Mouse (Mus musculus): ENCODE measurements around the gene Fam160b1. TPM values are rescaled to one million over a fixed set of nuclear protein-coding genes. Genes with fewer than 3 reads are reported as not detected.

Fam160b1 gene
- polyA plus RNA-seq, 1 experiment, result 10.8 TPM

DNA sequence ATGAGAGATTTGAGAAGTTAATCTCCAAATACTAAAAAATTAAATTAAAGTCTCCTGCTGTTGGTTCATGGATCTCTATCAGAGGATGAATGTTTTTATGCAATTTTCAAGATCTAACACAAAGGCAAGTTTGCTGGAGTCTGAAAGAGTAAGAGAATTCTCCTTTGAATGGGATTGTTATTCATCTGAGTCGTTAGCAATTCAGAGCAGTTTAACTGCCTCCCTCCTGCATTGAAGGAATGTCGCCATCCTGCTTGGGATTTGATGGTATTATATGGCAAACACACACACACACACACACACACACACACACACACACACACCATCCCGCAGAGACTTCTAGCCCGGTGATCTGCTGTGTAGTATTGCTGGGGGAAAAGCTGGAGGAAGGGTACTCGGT is 6.1 kb downstream of the Fam160b1 start:
- DNase-seq (ENCODE audit: low read depth), result no peak

DNA sequence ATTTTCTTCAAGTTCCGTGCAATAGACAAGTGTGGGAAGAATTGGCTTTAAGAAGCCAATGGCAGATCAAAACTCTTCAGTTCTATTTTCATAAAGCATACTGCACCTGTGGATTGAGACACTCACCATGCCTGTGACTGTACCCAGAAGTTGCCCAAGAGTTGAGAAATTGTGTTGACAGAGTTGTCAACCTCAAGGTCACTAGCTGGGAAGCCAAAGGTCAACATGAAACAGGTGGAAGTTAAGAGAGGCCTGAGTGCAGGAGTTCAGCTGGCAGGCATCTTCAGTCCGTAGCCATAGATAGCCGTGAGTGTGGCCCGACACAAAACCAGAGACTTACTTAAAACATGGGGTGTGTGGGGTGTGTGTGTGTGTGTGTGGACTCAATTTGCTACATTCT is 6.7 kb downstream of the Fam160b1 start:
- peak; percentile 75 for DNase-seq (ENCODE audit: low read depth)

- no peak for DNase-seq (ENCODE audit: low read depth)
Observed at GRCm38 (mm10) chr19:57367849-57368387, 7.4 kb downstream of the Fam160b1 start.

- DNase-seq (ENCODE audit: low read depth), result no peak
Observed at GRCm38 (mm10) chr19:57373276-57373811, 12.9 kb downstream of the Fam160b1 start.

- no peak for DNase-seq (ENCODE audit: low read depth)
Observed at GRCm38 (mm10) chr19:57375161-57375560, 14.7 kb downstream of the Fam160b1 start.

DNA sequence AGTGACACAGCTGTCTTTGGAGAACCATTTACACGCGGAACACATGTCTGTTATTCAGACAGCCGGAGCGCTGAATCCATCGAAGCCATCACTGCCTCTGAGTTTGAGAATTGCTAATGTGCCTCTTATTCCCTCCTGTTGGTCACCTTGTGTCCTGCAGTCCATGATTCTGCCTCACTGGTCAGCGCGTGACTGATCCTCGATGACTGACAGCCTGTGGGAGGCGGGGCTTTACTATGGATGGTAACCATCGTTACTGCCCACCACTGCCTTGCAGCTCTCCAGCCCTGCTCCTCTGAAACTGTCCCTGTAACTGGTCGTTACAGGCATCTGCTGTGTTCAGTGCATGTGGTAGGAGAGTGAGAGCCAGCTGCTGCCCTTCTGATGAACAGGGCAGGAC is 15.3 kb downstream of the Fam160b1 start:
- no peak for DNase-seq (ENCODE audit: low read depth)

DNA sequence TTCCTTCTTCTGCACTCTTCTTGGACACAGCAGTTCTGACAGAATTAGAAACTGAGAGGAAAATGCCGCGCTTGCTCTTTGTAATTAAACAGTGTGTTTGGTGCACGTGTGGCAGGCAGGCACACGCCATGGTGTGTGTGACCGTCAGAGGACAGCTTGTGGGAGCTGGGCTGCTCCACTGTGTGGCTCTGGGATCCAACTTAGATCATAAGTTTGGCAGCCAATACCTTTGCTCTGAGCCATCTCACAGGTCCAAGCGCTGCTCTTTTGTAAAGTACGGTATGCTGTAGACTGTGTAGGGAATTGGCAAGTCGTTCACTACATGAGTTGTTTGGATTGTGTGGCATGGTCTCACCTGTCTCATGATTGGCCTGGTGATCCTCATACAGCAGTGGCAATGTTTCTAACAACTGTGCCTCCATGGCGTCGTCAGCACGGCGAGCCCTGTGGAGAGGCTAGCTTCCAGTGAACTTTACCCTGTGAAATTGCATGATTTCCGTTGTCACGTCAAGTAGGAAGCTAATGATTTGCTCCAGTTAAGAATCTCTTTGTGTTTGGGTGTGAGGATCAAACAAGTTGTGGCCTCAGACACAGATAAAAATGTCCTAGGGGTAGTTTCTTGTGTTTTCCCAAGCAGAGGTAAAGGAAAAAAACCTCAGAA is 16.7 kb downstream of the Fam160b1 start:
- no peak for DNase-seq (ENCODE audit: low read depth)

DNA sequence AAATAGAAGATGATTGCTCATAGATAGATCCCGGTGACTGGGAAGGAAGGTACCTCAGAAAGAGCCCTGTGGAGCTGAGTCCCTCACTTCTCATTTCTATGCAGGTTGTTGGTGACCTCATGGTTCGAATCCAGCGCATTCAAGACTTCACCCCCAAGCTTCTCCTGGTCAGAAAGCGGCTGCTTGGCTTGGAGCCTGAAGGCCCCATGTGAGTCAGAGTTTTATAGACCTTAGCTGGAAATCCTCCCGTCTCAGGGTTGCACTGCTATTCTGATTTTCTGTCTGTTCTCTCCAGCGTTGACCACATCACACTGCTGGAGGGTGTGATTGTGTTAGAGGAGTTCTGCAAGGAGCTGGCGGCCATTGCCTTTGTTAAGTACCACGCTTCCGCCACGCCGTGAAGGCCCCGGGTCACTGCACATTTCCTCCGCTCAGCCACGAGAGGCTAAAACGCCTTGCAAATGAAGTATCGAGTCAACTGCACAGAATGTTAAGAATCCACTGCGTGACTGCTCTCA is 25.8 kb downstream of the Fam160b1 start:
- DNase-seq (ENCODE audit: low read depth), result no peak

DNA sequence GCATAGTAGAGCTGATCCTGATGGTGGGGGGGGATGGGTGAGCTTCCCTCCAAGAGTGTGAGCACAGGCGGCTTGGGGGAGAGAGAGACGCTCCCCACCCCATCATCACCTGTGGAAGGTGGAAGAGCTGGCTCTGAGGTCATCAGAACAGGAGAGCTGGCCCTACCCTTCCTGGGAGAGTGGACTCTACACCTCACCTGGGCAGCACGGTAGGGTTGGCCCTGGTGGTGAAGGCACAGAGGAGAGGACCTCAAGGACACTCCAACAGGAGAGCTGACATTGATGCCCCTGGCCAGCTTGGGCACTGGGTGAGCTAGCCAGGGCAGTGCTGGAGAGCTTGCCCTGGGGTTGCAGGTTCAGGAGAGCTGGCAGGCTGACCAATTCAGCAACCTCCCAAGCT is 31.1 kb downstream of the Fam160b1 start:
- no peak for DNase-seq (ENCODE audit: low read depth)

- no peak for DNase-seq (ENCODE audit: low read depth)
Observed at GRCm38 (mm10) chr19:57393357-57393957, 33.0 kb downstream of the Fam160b1 start.

DNA sequence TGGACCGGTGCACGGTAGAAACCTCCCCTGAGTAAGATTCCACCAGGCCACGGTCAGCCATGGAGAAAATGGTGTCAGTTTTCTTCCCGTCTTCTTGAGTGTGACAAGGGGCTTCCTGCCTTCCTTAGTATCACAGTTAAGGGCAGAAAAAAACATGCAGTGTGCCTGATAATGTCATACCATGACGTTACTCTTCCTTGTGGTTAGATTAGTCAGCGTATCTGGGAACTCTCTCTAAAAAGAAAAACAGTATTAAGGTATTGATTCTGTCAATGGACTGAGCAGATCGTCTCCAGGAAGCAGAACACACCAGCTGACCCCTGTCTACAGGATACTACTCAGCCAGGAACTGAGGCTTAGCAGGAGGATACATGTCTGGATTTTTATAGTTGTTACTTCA is 36.1 kb downstream of the Fam160b1 start:
- no peak for DNase-seq (ENCODE audit: low read depth)

GRCm38 (mm10) chr19:57402364-57402763 is 41.9 kb downstream of the Fam160b1 start:
- DNase-seq (ENCODE audit: low read depth), result no peak

GRCm38 (mm10) chr19:57403700-57404501 is 43.4 kb downstream of the Fam160b1 start:
- DNase-seq (ENCODE audit: low read depth), result no peak

GRCm38 (mm10) chr19:57404502-57404848 is 44.0 kb downstream of the Fam160b1 start:
- no peak for DNase-seq (ENCODE audit: low read depth)

DNA sequence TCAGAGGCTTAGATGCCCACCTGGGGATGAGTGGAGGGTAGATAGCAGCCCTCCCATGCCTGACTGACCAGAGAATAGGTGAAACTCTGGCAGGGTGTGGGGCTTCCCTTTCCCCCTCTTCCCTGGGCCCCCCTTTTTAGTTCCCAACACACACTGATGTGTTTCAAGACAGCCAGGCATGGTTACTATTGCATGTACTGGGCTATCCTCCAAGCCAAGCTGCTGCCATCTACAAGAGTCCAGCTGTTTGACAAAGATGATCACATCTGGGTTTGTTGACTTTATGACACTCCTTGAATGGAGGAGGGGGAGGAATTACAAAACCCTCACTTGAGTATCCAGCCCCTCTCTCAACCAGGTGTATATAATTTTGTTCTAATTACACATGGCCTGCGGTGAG is 47.5 kb downstream of the Fam160b1 start:
- DNase-seq (ENCODE audit: low read depth), result no peak

- no peak for DNase-seq (ENCODE audit: low read depth)
Observed at GRCm38 (mm10) chr19:57411375-57412196, 51.1 kb downstream of the Fam160b1 start.

- no peak for DNase-seq (ENCODE audit: low read depth)
Observed at GRCm38 (mm10) chr19:57413170-57413569, 52.7 kb downstream of the Fam160b1 start.

GRCm38 (mm10) chr19:57413918-57414317 is 53.4 kb downstream of the Fam160b1 start:
- DNase-seq (ENCODE audit: low read depth), result no peak

GRCm38 (mm10) chr19:57415031-57415807 is 54.7 kb downstream of the Fam160b1 start:
- DNase-seq (ENCODE audit: low read depth), result no peak

- DNase-seq (ENCODE audit: low read depth), result no peak
Observed at GRCm38 (mm10) chr19:57417800-57418580, 57.5 kb downstream of the Fam160b1 start.

Measured in gonadal fat pad, adult 2 months (tissue).